Mouse (Mus musculus) cerebellum, adult (tissue): ENCODE results near the gene Ak4.

Source experiments
- ATAC-seq: cut with Nextera tagmentation; 2 replicates; pipeline ENCODE4 v1.9.2; 2017; ENCODE audit warnings: mild to moderate bottlenecking, moderate library complexity, mixed read lengths; ENCODE audit not compliant: insufficient number of reproducible peaks, low FRiP score, low TSS enrichment

Ak4 gene

DNA sequence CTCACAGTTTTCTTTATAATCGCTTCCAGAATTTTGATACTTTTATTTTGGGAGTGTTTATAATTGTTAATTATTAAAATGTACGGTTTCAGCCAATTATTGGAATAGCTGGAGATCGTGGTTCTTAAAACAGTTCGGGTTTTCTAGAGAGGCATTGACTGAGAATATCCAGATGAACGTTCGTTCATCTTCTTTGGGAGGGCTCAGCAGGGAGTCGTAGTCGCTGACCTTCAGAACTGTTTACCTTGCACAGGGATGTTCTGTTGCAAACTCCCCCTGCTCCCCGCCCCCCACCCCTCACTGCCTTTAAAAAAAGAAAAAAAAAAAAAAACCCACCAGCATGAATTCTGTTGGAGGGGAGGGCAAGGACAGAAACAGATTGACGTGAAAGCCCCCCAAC lies 89.4 kb downstream of the Ak4 start:
- no peak for ATAC-seq

- ATAC-seq, result peak; percentile 81
These were observed 89.9 kb downstream of the Ak4 start for GRCm38 (mm10) chr4:101508851-101509577.

GRCm38 (mm10) chr4:101510111-101510903 lies 91.2 kb downstream of the Ak4 start:
- no peak for ATAC-seq

GRCm38 (mm10) chr4:101510904-101511210 lies 91.8 kb downstream of the Ak4 start:
- ATAC-seq, result no peak

DNA sequence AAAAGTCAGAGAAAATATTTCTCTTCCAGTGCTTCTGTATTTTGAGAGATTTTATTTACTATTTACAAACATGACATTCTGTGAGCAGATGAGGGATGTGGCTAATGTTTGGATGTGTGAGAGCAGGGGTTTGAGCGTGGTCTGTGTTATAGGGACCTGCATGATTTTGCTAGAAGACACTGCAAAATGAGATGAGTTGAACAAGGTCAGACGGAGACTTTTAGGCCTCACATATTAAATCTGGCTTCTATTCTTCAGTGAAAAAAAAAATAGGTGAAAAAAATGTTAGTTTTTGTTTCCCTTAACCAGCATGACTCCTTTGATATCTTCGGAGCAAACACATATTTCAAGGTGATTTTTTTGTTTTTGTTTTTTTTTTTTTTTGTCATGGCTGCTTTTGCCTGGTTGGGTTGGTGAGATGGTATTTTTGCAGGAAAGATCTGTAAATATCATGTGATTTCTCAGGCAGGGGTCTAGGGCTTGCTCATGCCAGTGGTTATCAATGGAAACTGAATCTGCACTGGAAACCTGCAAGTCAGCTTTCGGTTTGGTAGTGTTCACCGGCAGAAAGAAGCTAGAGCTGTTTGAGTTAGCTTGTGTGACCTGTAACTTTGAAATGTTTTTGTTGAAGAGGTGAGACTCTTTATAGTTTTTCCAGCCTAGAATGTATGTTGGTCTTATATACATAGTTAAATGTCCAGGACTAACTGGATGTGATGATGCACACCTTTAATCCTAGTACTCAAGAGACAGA lies 92.9 kb downstream of the Ak4 start:
- ATAC-seq, result no peak

DNA sequence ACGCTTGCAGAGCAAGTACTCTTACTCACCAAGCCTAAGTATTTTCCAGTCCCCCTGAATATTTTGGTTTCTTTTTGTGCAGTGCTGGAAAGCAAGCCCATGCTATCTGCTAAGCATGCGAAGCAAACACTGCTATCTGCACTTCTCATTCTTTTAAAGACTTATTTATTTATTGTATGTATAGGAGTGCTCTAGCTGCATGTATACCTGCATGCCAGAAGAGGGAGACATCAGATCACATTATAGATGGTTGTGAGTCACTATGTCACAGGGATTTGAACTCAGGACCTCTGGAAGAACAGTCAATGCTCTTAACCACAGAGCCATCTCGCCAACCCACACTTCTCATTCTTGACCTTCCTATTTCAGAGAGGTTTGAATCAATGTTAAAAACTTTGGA lies 94.2 kb downstream of the Ak4 start:
- no peak for ATAC-seq

- ATAC-seq, result no peak
These were observed 96.8 kb downstream of the Ak4 start for GRCm38 (mm10) chr4:101515853-101516252.
